Mouse (Mus musculus) ES-Bruce4 (cell line): ENCODE results near the gene Tpr. TPM values are rescaled to one million over a fixed set of nuclear protein-coding genes. Genes with fewer than 3 reads are reported as not detected.

Source experiments
- H3K27ac ChIP-seq: 2 replicates; pipeline ENCODE4 v1.5.1; 2012; ENCODE audit warnings: low read length, inconsistent platforms; ENCODE audit not compliant: insufficient read depth
- H3K27me3 ChIP-seq: 2 replicates; pipeline ENCODE4 v1.6.1; 2012; ENCODE audit warnings: mild to moderate bottlenecking, low read length, inconsistent platforms; ENCODE audit not compliant: control insufficient read depth, poor library complexity, insufficient read depth, severe bottlenecking
- H3K36me3 ChIP-seq: 2 replicates; pipeline ENCODE4 v1.6.1; 2012; ENCODE audit warnings: inconsistent platforms, mild to moderate bottlenecking, low read length, moderate library complexity; ENCODE audit not compliant: control insufficient read depth, poor library complexity, insufficient read depth, severe bottlenecking
- H3K4me1 ChIP-seq: one replicate; pipeline ENCODE4 v1.8.1; 2011; ENCODE audit warnings: low read length; ENCODE audit not compliant: control insufficient read depth, insufficient read depth
- H3K4me3 ChIP-seq: 2 replicates; pipeline ENCODE4 v1.5.1; 2011; ENCODE audit warnings: low read depth, mild to moderate bottlenecking, low read length
- H3K9ac ChIP-seq: 2 replicates; pipeline ENCODE4 v1.6.1; 2012; ENCODE audit warnings: low read depth, mild to moderate bottlenecking, inconsistent platforms; ENCODE audit not compliant: poor library complexity, severe bottlenecking
- H3K9me3 ChIP-seq: replicated peaks from 2 replicates; pipeline ENCODE4 v1.6.1; 2012; ENCODE audit warnings: mild to moderate bottlenecking, low read length, inconsistent platforms; ENCODE audit not compliant: control insufficient read depth, poor library complexity, insufficient read depth, severe bottlenecking
- CTCF ChIP-seq: IDR thresholded peaks from one replicate; pipeline ENCODE4 v1.8.1; 2011; ENCODE audit warnings: low read depth, low read length
- EP300 ChIP-seq: IDR thresholded peaks from 2 replicates; pipeline ENCODE4 v1.6.1; 2011; ENCODE audit warnings: low read depth, low read length; ENCODE audit not compliant: insufficient read depth
- POLR2A ChIP-seq: IDR thresholded peaks from one replicate; pipeline ENCODE4 v1.8.1; 2011; ENCODE audit warnings: low read length; ENCODE audit not compliant: insufficient read depth
- polyA plus RNA-seq: library from polyadenylated mRNA; stranded (reverse); fragments of >200 nt; gene quantifications from 2 replicates; pipeline ENCODE4 v1.2.4, GENCODE M21; 2011; ENCODE audit warnings: low read depth; ENCODE audit not compliant: missing spikeins, insufficient read depth, insufficient read length

Tpr gene
- polyA plus RNA-seq, 1 experiment: 254 TPM

GRCm38 (mm10) chr1:150441731-150442130 lies 49.1 kb downstream of the Tpr start:
- no peak overlapping the region for H3K27ac ChIP-seq
- no peak overlapping the region for H3K4me3 ChIP-seq
- TF ChIP-seq CTCF (no peak), EP300 (no peak), POLR2A (no peak)
- no peak overlapping the region for H3K9ac ChIP-seq
- H3K9me3 ChIP-seq: no peaks in the 10 kb centered on the region
- no peaks in the 10 kb centered on the region for H3K4me1 ChIP-seq
- peaks cover 64% of the 10 kb centered on the region for H3K36me3 ChIP-seq
- no peaks in the 10 kb centered on the region for H3K27me3 ChIP-seq

- Histone ChIP-seq H3K9me3 (no peaks in the 10 kb centered on the region), H3K27me3 (no peaks in the 10 kb centered on the region), H3K4me3 (no peak overlapping the region), H3K36me3 (no peaks in the 10 kb centered on the region), H3K4me1 (no peaks in the 10 kb centered on the region), H3K27ac (no peak overlapping the region), H3K9ac (no peak overlapping the region)
- no peak for TF ChIP-seq CTCF
- TF ChIP-seq EP300: no peak
- TF ChIP-seq POLR2A: no peak
Observed at GRCm38 (mm10) chr1:150458977-150459376, 66.3 kb downstream of the Tpr start.

GRCm38 (mm10) chr1:150459599-150459998 lies 67.0 kb downstream of the Tpr start:
- no peaks in the 10 kb centered on the region for H3K4me1 ChIP-seq
- H3K27ac ChIP-seq: no peak overlapping the region
- H3K27me3 ChIP-seq: no peaks in the 10 kb centered on the region
- no peak overlapping the region for H3K4me3 ChIP-seq
- no peak overlapping the region for H3K9ac ChIP-seq
- H3K9me3 ChIP-seq: no peaks in the 10 kb centered on the region
- no peak for TF ChIP-seq CTCF
- TF ChIP-seq POLR2A: no peak
- no peak for TF ChIP-seq EP300
- H3K36me3 ChIP-seq: no peaks in the 10 kb centered on the region

- Histone ChIP-seq H3K9ac (no peak overlapping the region), H3K4me3 (no peak overlapping the region), H3K36me3 (no peaks in the 10 kb centered on the region), H3K4me1 (no peaks in the 10 kb centered on the region), H3K27ac (no peak overlapping the region), H3K9me3 (no peaks in the 10 kb centered on the region), H3K27me3 (no peaks in the 10 kb centered on the region)
- no peak for TF ChIP-seq POLR2A
- TF ChIP-seq CTCF: no peak
- no peak for TF ChIP-seq EP300
Observed at GRCm38 (mm10) chr1:150460595-150460994, 68.0 kb downstream of the Tpr start.

GRCm38 (mm10) chr1:150463068-150463467 lies 70.4 kb downstream of the Tpr start:
- H3K9ac ChIP-seq: no peak overlapping the region
- no peaks in the 10 kb centered on the region for H3K36me3 ChIP-seq
- no peaks in the 10 kb centered on the region for H3K4me1 ChIP-seq
- H3K27ac ChIP-seq: no peak overlapping the region
- H3K9me3 ChIP-seq: no peaks in the 10 kb centered on the region
- no peak overlapping the region for H3K4me3 ChIP-seq
- TF ChIP-seq EP300: no peak
- no peak for TF ChIP-seq POLR2A
- no peak for TF ChIP-seq CTCF
- H3K27me3 ChIP-seq: no peaks in the 10 kb centered on the region

GRCm38 (mm10) chr1:150463691-150464090 lies 71.1 kb downstream of the Tpr start:
- Histone ChIP-seq H3K9me3 (no peaks in the 10 kb centered on the region), H3K27me3 (no peaks in the 10 kb centered on the region), H3K4me1 (no peaks in the 10 kb centered on the region), H3K27ac (no peak overlapping the region), H3K9ac (no peak overlapping the region), H3K4me3 (no peak overlapping the region), H3K36me3 (no peaks in the 10 kb centered on the region)
- TF ChIP-seq CTCF: no peak
- TF ChIP-seq EP300: no peak
- no peak for TF ChIP-seq POLR2A
